Mouse (Mus musculus) thymus, adult 2 months (tissue): ENCODE results near the gene Hspb6. TPM values are rescaled to one million over a fixed set of nuclear protein-coding genes. Genes with fewer than 3 reads are reported as not detected.
A peak's percentile ranks its signal among the peaks of the same experiment; 100 is the strongest.

Source experiments
- DNase-seq: peaks from one replicate; pipeline ENCODE4 v3.0.0; 2021
- H3K27ac ChIP-seq: fragments of 200-500 bp; 2 replicates; pipeline ENCODE4 v1.5.1; 2012; ENCODE audit warnings: low read length, control low read depth; ENCODE audit not compliant: control insufficient read depth, insufficient read depth
- H3K27me3 ChIP-seq: fragments of 200-500 bp; 2 replicates; pipeline ENCODE4 v1.6.1; 2012; ENCODE audit warnings: mild to moderate bottlenecking, low read length, moderate library complexity, mixed read lengths; ENCODE audit not compliant: control insufficient read depth, insufficient read depth
- H3K36me3 ChIP-seq: fragments of 200-500 bp; 2 replicates; pipeline ENCODE4 v1.6.1; 2012; ENCODE audit warnings: mild to moderate bottlenecking, low read length, moderate library complexity; ENCODE audit not compliant: control insufficient read depth, insufficient read depth
- H3K4me1 ChIP-seq: fragments of 200-500 bp; replicated peaks from 2 replicates; pipeline ENCODE4 v1.6.1; 2012; ENCODE audit warnings: low read length; ENCODE audit not compliant: control insufficient read depth, insufficient read depth
- H3K4me3 ChIP-seq: fragments of 200-500 bp; 2 replicates; pipeline ENCODE4 v1.5.1; 2012; ENCODE audit warnings: mild to moderate bottlenecking, low read length, control low read depth, moderate library complexity; ENCODE audit not compliant: control insufficient read depth, insufficient read depth
- CTCF ChIP-seq: fragments of 200-500 bp; IDR thresholded peaks from 2 replicates; pipeline ENCODE4 v1.5.1; 2012; ENCODE audit warnings: mild to moderate bottlenecking, control low read depth, low read length, moderate library complexity, borderline replicate concordance; ENCODE audit not compliant: control insufficient read depth, poor library complexity, insufficient read depth; ENCODE audit errors: extremely low read depth
- POLR2A ChIP-seq: fragments of 200-500 bp; IDR thresholded peaks from 2 replicates; pipeline ENCODE4 v1.6.1; 2012; ENCODE audit warnings: mild to moderate bottlenecking, low read length, control low read depth, moderate library complexity; ENCODE audit not compliant: control insufficient read depth, poor library complexity, insufficient read depth; ENCODE audit errors: extremely low read depth
- WGBS: fragments of 180-500 bp; shearing (Covaris S2); methylation state at CpG from one replicate; pipeline ENCODE4 v1.1.7; 2018; 5-methylcytosine and 5-hydroxymethylcytosine counted together
- polyA plus RNA-seq: library from polyadenylated mRNA; depleted of rRNA; stranded (reverse); fragments of >200 nt; gene quantifications from 2 replicates; pipeline ENCODE4 v1.2.3, GENCODE M21; 2012

The Hspb6 gene
- polyA plus RNA-seq, 1 experiment, result 89.6 TPM

- Histone ChIP-seq H3K4me3 (peak overlapping the region; percentile 89), H3K36me3 (peaks cover 19% of the 10 kb centered on the region), H3K27ac (peak overlapping the region; percentile 76; the same call in 1 of the 2 replicates), H3K27me3 (no peaks in the 10 kb centered on the region), H3K4me1 (peaks cover 13% of the 10 kb centered on the region)
- TF ChIP-seq CTCF (no peak), POLR2A (no peak)
- 1% methylated on average over 23 of the region's 23 CpGs for WGBS
- no peak for DNase-seq
Measured at GRCm38 (mm10) chr7:30553021-30553589, 1.1 kb downstream of the Hspb6 start.

- 87% methylated on average over 22 of the region's 22 CpGs for WGBS
- peaks cover 18% of the 10 kb centered on the region for H3K4me1 ChIP-seq
- no peaks in the 10 kb centered on the region for H3K27me3 ChIP-seq
- peaks cover 19% of the 10 kb centered on the region for H3K36me3 ChIP-seq
- H3K27ac ChIP-seq, result no peak overlapping the region
- no peak for DNase-seq
- no peak overlapping the region for H3K4me3 ChIP-seq
- TF ChIP-seq CTCF (no peak), POLR2A (no peak)
Measured at GRCm38 (mm10) chr7:30553810-30554584, 2.0 kb downstream of the Hspb6 start.

- H3K4me1 ChIP-seq, result peaks cover 20% of the 10 kb centered on the region
- no peak overlapping the region for H3K4me3 ChIP-seq
- peaks cover 19% of the 10 kb centered on the region for H3K36me3 ChIP-seq
- TF ChIP-seq CTCF (no peak), POLR2A (no peak)
- peak; percentile 42 for DNase-seq
- H3K27ac ChIP-seq, result no peak overlapping the region
- H3K27me3 ChIP-seq, result no peaks in the 10 kb centered on the region
- 94% methylated on average over 18 of the region's 18 CpGs for WGBS
Measured at GRCm38 (mm10) chr7:30556894-30557536, 5.0 kb downstream of the Hspb6 start.

GRCm38 (mm10) chr7:30557901-30558514 is 6.0 kb downstream of the Hspb6 start:
- 93% methylated on average over 13 of the region's 13 CpGs for WGBS
- Histone ChIP-seq H3K36me3 (peaks cover 19% of the 10 kb centered on the region), H3K27ac (no peak overlapping the region), H3K4me1 (peaks cover 19% of the 10 kb centered on the region), H3K27me3 (no peaks in the 10 kb centered on the region), H3K4me3 (no peak overlapping the region)
- no peak for TF ChIP-seq CTCF
- no peak for TF ChIP-seq POLR2A
- no peak for DNase-seq

GRCm38 (mm10) chr7:30558656-30559442 is 6.9 kb downstream of the Hspb6 start:
- Histone ChIP-seq H3K4me3 (peak overlapping the region; percentile 73), H3K27ac (peak overlapping the region; percentile 29; the same call in 1 of the 2 replicates), H3K27me3 (no peaks in the 10 kb centered on the region), H3K4me1 (peaks cover 15% of the 10 kb centered on the region), H3K36me3 (peaks cover 19% of the 10 kb centered on the region)
- TF ChIP-seq CTCF (no peak), POLR2A (no peak)
- 8% methylated on average over 12 of the region's 12 CpGs for WGBS
- no peak for DNase-seq
